Comparison of ENCODE assay signal across 14 mouse cellular contexts in the genomic region with DNA sequence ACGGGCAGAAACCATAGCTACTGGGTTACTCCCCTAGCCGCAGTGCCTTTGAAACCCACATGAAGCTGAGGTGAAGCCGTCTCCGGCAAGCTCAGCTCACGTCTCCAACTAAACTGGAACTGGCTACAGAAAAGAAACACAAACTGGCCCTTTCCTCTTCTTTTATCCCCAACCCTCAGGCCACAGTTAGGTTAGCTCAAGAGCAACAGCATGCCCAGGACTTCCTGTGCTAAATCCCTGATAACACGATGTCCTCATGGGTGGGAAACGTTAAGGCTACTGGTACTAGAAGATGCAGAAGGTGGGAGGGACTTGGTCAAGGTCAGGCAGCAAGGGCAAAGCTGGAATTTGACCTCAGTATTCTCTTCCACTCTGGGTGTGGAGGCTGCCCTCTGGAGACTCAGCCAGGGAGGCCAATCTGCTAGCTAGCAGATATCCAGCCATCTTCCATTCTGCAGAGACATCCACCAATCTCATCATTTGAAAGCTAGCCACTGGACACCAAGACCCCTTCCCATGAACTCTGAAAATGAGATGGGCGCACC. TPM values are rescaled to one million over a fixed set of nuclear protein-coding genes. Genes with fewer than 3 reads are reported as not detected.
A peak's percentile ranks its signal among the peaks of the same experiment; 100 is the strongest.
DNase-seq lines count a peak whose midpoint lies in the region; ATAC-seq and TF ChIP-seq lines count a peak whose summit lies in the region.
"Had no signal": no experiment of that assay in that cellular context is flagged by ENCODE, and none has a peak within 500 bp of the region (broad histone marks: within the 10 kb centered on the region; RNA-seq: fewer than 3 reads in every experiment).

No protein-coding gene starts in this region.

- H3K4me1 ChIP-seq in intestine, postnatal 0 days (replicated peaks; ENCODE audit: control insufficient read depth, insufficient read depth, low read length) = 0 out of 2 replicates have a peak, but pooled peaks cover 9% of the 10 kb centered on the region
- H3K4me1 ChIP-seq in intestine, embryonic 16.5 days (ENCODE audit: control insufficient read depth, insufficient read depth, low read length) = peaks cover 28% of the 10 kb centered on the region
- H3K4me1 ChIP-seq in lung, adult 2 months (ENCODE audit: control insufficient read depth, insufficient read depth, low read length) = peaks cover 10% of the 10 kb centered on the region; the same call in 1 of the 2 replicates

- no peaks in the 10 kb centered on the region for H3K27me3 ChIP-seq in intestine, postnatal 0 days (replicated peaks; ENCODE audit: control insufficient read depth, insufficient read depth, low read length)
- H3K27me3 ChIP-seq in intestine, embryonic 16.5 days (replicated peaks; ENCODE audit: control insufficient read depth, insufficient read depth, low read length) = no peaks in the 10 kb centered on the region
- H3K27me3 ChIP-seq: embryonic facial prominence, embryonic 12.5 days; forebrain, embryonic 13.5 days had no signal

- no peak overlapping the region for H3K4me2 ChIP-seq in intestine, postnatal 0 days (replicated peaks; ENCODE audit: low read depth)
- no peak overlapping the region for H3K4me2 ChIP-seq in intestine, embryonic 16.5 days (ENCODE audit: low read depth, low read length)
- H3K4me2 ChIP-seq: embryonic facial prominence, embryonic 12.5 days; forebrain, embryonic 13.5 days; limb, embryonic 12.5 days had no signal

- H3K9me3 ChIP-seq in intestine, postnatal 0 days (ENCODE audit: control insufficient read depth) = no peaks in the 10 kb centered on the region
- H3K9me3 ChIP-seq in intestine, embryonic 16.5 days (ENCODE audit: control insufficient read depth, low read length) = no peaks in the 10 kb centered on the region
- H3K9me3 ChIP-seq: embryonic facial prominence, embryonic 12.5 days; forebrain, embryonic 13.5 days; limb, embryonic 12.5 days had no signal

- no peak overlapping the region for H3K9ac ChIP-seq in intestine, postnatal 0 days (ENCODE audit: low read depth, low read length)
- H3K9ac ChIP-seq in intestine, embryonic 16.5 days (ENCODE audit: low read depth, low read length) = no peak overlapping the region
- H3K9ac ChIP-seq: embryonic facial prominence, embryonic 12.5 days; forebrain, embryonic 13.5 days; limb, embryonic 12.5 days had no signal

- no peak overlapping the region for H3K4me3 ChIP-seq in intestine, postnatal 0 days (ENCODE audit: low read depth, low read length)
- no peak overlapping the region for H3K4me3 ChIP-seq in intestine, embryonic 16.5 days (ENCODE audit: low read length)
- no peak overlapping the region for H3K4me3 ChIP-seq in lung, adult 2 months (replicated peaks; ENCODE audit: extremely low read depth, low read depth, low read length)
- H3K4me3 ChIP-seq: embryonic facial prominence, embryonic 12.5 days; forebrain, embryonic 13.5 days; limb, embryonic 12.5 days had no signal

- no peak for ATAC-seq in intestine, postnatal 0 days
- no peak for ATAC-seq in intestine, embryonic 16.5 days
- ATAC-seq: forebrain, embryonic 13.5 days had no signal

- WGBS in intestine, postnatal 0 days = 70% methylated on average over 8 of the region's 8 CpGs
- 65% methylated on average over 8 of the region's 8 CpGs for WGBS in intestine, embryonic 16.5 days
- 64% methylated on average over 8 of the region's 8 CpGs for WGBS in lung, adult 2 months

- H3K27ac ChIP-seq in intestine, postnatal 0 days (ENCODE audit: low read depth, low read length) = no peak overlapping the region
- no peak overlapping the region for H3K27ac ChIP-seq in intestine, embryonic 16.5 days (ENCODE audit: low read length)
- H3K27ac ChIP-seq: embryonic facial prominence, embryonic 12.5 days; forebrain, embryonic 13.5 days; limb, embryonic 12.5 days; stomach, postnatal 0 days had no signal

- DNase-seq in spleen, postnatal 10 days (ENCODE audit: low spot score in 2 of 2) = peak; percentile 37 to 56
- no peak for DNase-seq in spleen, adult 18-20 months
- DNase-seq in kidney, postnatal 14 days = peak; percentile 30
- peak; percentile 41 for DNase-seq in yolk sac, embryonic 10.5 days (ENCODE audit: low spot score)
- DNase-seq in ovary, postnatal 14 days (ENCODE audit: low spot score) = no peak
- no peak for DNase-seq in lung, adult 2 months
- DNase-seq: cerebellum, postnatal 14 days; heart, postnatal 36 days had no signal

- no peaks in the 10 kb centered on the region for H3K36me3 ChIP-seq in intestine, postnatal 0 days (ENCODE audit: control insufficient read depth, insufficient read depth)
- no peaks in the 10 kb centered on the region for H3K36me3 ChIP-seq in intestine, embryonic 16.5 days (ENCODE audit: control insufficient read depth, insufficient read depth, low read length)
- H3K36me3 ChIP-seq: embryonic facial prominence, embryonic 12.5 days; limb, embryonic 12.5 days had no signal

- TF ChIP-seq POLR2A in lung, adult 2 months (IDR thresholded peaks at IDR 0.05; ENCODE audit: borderline replicate concordance, extremely low read depth, low read depth, low read length) = no peak

- 0 out of 2 replicates have a peak, but pooled peaks have one; percentile 13 for TF ChIP-seq CTCF in intestine, postnatal 0 days (IDR thresholded peaks at IDR 0.05; ENCODE audit: low read depth)
- no peak for TF ChIP-seq CTCF in lung, adult 2 months (IDR thresholded peaks at IDR 0.05; ENCODE audit: insufficient read depth, low read length)

RNA-seq across cellular contexts. Expression of gene Ptprj, which starts 18.2 kb away (rescaled TPM):
- 3.5 and 4.0 TPM in 2 replicates for polyA plus RNA-seq in intestine, postnatal 0 days (2015; fragmentation: Nextera tagmentation; extraction: Ambion mirVana)
- 3.5 TPM in 2 replicates for polyA plus RNA-seq in intestine, embryonic 16.5 days (2015; fragmentation: Nextera tagmentation; extraction: Ambion mirVana)
- 10.1 and 16.0 TPM in 2 replicates for polyA plus RNA-seq in lung, adult 2 months (2012; rRNA removed)

Comparison
In these comparisons a context has a peak if more than half of its experiments do, and no peak if none do; other contexts are left out.
1. DNase-seq: peak in spleen, postnatal 10 days (2 of 2), kidney, postnatal 14 days (single experiment) and yolk sac, embryonic 10.5 days (single experiment); none in spleen, adult 18-20 months (0 of 2), ovary, postnatal 14 days (single experiment) and lung, adult 2 months (single experiment).